Mouse (Mus musculus) liver, embryonic 13.5 days (tissue): ENCODE results near the gene Slc19a2. TPM values are rescaled to one million over a fixed set of nuclear protein-coding genes. Genes with fewer than 3 reads are reported as not detected.
A peak's percentile ranks its signal among the peaks of the same experiment; 100 is the strongest.
"Not testable (repeated sequence)": the region's sequence is repeated elsewhere in the genome, so short reads cannot be mapped to it uniquely, and the experiment has no call there.

ENCODE experiments used
- ATAC-seq: fragments of 200-750 bp; cut with Nextera tagmentation; 2 replicates; pipeline ENCODE4 v1.8.0; 2017; ENCODE audit warnings: low read depth, mild to moderate bottlenecking, moderate number of reproducible peaks, moderate library complexity
- DNase-seq: peaks from one replicate; pipeline ENCODE4 v3.0.0; 2022
- H3K27ac ChIP-seq: fragments of 300-500 bp; sonication (generic); 2 replicates; pipeline ENCODE4 v1.5.1; 2015; ENCODE audit warnings: moderate library complexity, mild to moderate bottlenecking, inconsistent platforms
- H3K27me3 ChIP-seq: fragments of 300-500 bp; sonication (generic); 2 replicates; pipeline ENCODE4 v1.6.1; 2015; ENCODE audit warnings: mild to moderate bottlenecking, inconsistent platforms
- H3K36me3 ChIP-seq: fragments of 300-500 bp; sonication (generic); 2 replicates; pipeline ENCODE4 v1.6.1; 2015; ENCODE audit warnings: mild to moderate bottlenecking, inconsistent platforms
- H3K4me1 ChIP-seq: fragments of 300-500 bp; sonication (generic); replicated peaks from 2 replicates; pipeline ENCODE4 v1.6.1; 2015; ENCODE audit warnings: inconsistent platforms
- H3K4me2 ChIP-seq: fragments of 300-500 bp; sonication (generic); 2 replicates; pipeline ENCODE4 v1.6.1; 2015; ENCODE audit warnings: inconsistent platforms, mild to moderate bottlenecking, moderate library complexity
- H3K4me3 ChIP-seq: fragments of 300-500 bp; sonication (generic); replicated peaks from 2 replicates; pipeline ENCODE4 v1.5.1; 2015; ENCODE audit warnings: mild to moderate bottlenecking, inconsistent platforms
- H3K9ac ChIP-seq: fragments of 300-500 bp; sonication (generic); 2 replicates; pipeline ENCODE4 v1.6.1; 2015; ENCODE audit warnings: mild to moderate bottlenecking, inconsistent platforms
- H3K9me3 ChIP-seq: fragments of 300-500 bp; sonication (generic); replicated peaks from 2 replicates; pipeline ENCODE4 v1.6.1; 2016; ENCODE audit warnings: inconsistent platforms
- WGBS: fragments of 180-500 bp; shearing (Covaris S2); methylation state at CpG from one replicate; pipeline ENCODE4 v1.1.7; 2015; ENCODE audit not compliant: insufficient replicate concordance; 5-methylcytosine and 5-hydroxymethylcytosine counted together
- polyA plus RNA-seq: library from polyadenylated mRNA; unstranded; fragments of >200 nt; fragmentation: Nextera tagmentation; extraction: Ambion mirVana; gene quantifications from 2 replicates; pipeline ENCODE4 v1.2.1, GENCODE M21; 2015

Gene Slc19a2
- polyA plus RNA-seq, 1 experiment from 2014 or later = 20.6 TPM

- ATAC-seq, H3K27me3 ChIP-seq: not testable (repeated sequence)
These were observed 16.8 kb upstream of the Slc19a2 start for GRCm38 (mm10) chr1:164231937-164232570.

GRCm38 (mm10) chr1:164233447-164233846 lies 15.4 kb upstream of the Slc19a2 start:
- Histone ChIP-seq H3K4me1 (0 out of 2 replicates have a peak, but pooled peaks cover 6% of the 10 kb centered on the region), H3K9ac (no peak overlapping the region), H3K27me3 (no peaks in the 10 kb centered on the region), H3K4me3 (no peak overlapping the region), H3K27ac (no peak overlapping the region), H3K4me2 (no peak overlapping the region), H3K36me3 (no peaks in the 10 kb centered on the region), H3K9me3 (no peaks in the 10 kb centered on the region)
- WGBS = 50% methylated on average over 1 of the region's 1 CpGs
- DNase-seq (no peak), ATAC-seq (0 out of 2 replicates have a peak, but pooled peaks have one; percentile 29)

More at GRCm38 (mm10) chr1:164231937-164232570, 16.8 kb upstream of the Slc19a2 start:
- H3K36me3 ChIP-seq, H3K4me1 ChIP-seq, DNase-seq, H3K4me2 ChIP-seq, H3K9me3 ChIP-seq, H3K9ac ChIP-seq, H3K4me3 ChIP-seq, H3K27ac ChIP-seq: not testable (repeated sequence)
- 74% methylated on average over 2 of the region's 4 CpGs for WGBS

GRCm38 (mm10) chr1:164235078-164235477 lies 13.8 kb upstream of the Slc19a2 start:
- Histone ChIP-seq H3K9me3 (no peaks in the 10 kb centered on the region), H3K27me3 (no peaks in the 10 kb centered on the region), H3K4me1 (0 out of 2 replicates have a peak, but pooled peaks cover 6% of the 10 kb centered on the region), H3K4me2 (no peak overlapping the region), H3K4me3 (no peak overlapping the region), H3K36me3 (no peaks in the 10 kb centered on the region), H3K27ac (no peak overlapping the region), H3K9ac (no peak overlapping the region)
- ATAC-seq (peak; percentile 66), DNase-seq (no peak)
- 57% methylated on average over 7 of the region's 7 CpGs for WGBS

GRCm38 (mm10) chr1:164236078-164236477 lies 12.8 kb upstream of the Slc19a2 start:
- H3K4me3 ChIP-seq = no peak overlapping the region
- ATAC-seq (no peak), DNase-seq (no peak)
- 57% methylated on average over 7 of the region's 7 CpGs for WGBS
- 0 out of 2 replicates have a peak, but pooled peaks cover 6% of the 10 kb centered on the region for H3K4me1 ChIP-seq
- no peak overlapping the region for H3K4me2 ChIP-seq
- H3K27ac ChIP-seq = no peak overlapping the region
- no peaks in the 10 kb centered on the region for H3K36me3 ChIP-seq
- H3K9ac ChIP-seq = no peak overlapping the region
- H3K27me3 ChIP-seq = no peaks in the 10 kb centered on the region
- H3K9me3 ChIP-seq = no peaks in the 10 kb centered on the region

GRCm38 (mm10) chr1:164241494-164241893 lies 7.4 kb upstream of the Slc19a2 start:
- Histone ChIP-seq H3K27ac (no peak overlapping the region), H3K9ac (no peak overlapping the region), H3K36me3 (no peaks in the 10 kb centered on the region), H3K4me3 (no peak overlapping the region), H3K4me1 (no peaks in the 10 kb centered on the region), H3K27me3 (no peaks in the 10 kb centered on the region), H3K9me3 (no peaks in the 10 kb centered on the region), H3K4me2 (no peak overlapping the region)
- WGBS = 60% methylated on average over 2 of the region's 2 CpGs
- no peak for DNase-seq
- no peak for ATAC-seq

- Histone ChIP-seq H3K36me3 (no peaks in the 10 kb centered on the region), H3K4me1 (peaks cover 10% of the 10 kb centered on the region), H3K27me3 (no peaks in the 10 kb centered on the region), H3K9ac (no peak overlapping the region), H3K4me2 (no peak overlapping the region), H3K27ac (no peak overlapping the region), H3K4me3 (no peak overlapping the region), H3K9me3 (no peaks in the 10 kb centered on the region)
- DNase-seq (no peak), ATAC-seq (no peak)
- WGBS = 65% methylated on average over 8 of the region's 8 CpGs
These were observed 6.0 kb upstream of the Slc19a2 start for GRCm38 (mm10) chr1:164242809-164243208.

GRCm38 (mm10) chr1:164247442-164247841 lies 1.4 kb upstream of the Slc19a2 start:
- H3K4me2 ChIP-seq = peak overlapping the region; percentile 69
- H3K9ac ChIP-seq = peak overlapping the region; percentile 59; the same call in 1 of the 2 replicates
- H3K4me3 ChIP-seq = peak overlapping the region; percentile 59; the same call in 1 of the 2 replicates
- H3K9me3 ChIP-seq = no peaks in the 10 kb centered on the region
- ATAC-seq = no peak
- 0 out of 2 replicates have a peak overlapping the region, but pooled peaks have one; percentile 67 for H3K27ac ChIP-seq
- H3K27me3 ChIP-seq = no peaks in the 10 kb centered on the region
- H3K4me1 ChIP-seq = peaks cover 43% of the 10 kb centered on the region
- WGBS = 58% methylated on average over 8 of the region's 8 CpGs
- no peaks in the 10 kb centered on the region for H3K36me3 ChIP-seq
- no peak for DNase-seq

- no peaks in the 10 kb centered on the region for H3K36me3 ChIP-seq
- no peaks in the 10 kb centered on the region for H3K27me3 ChIP-seq
- 17% methylated on average over 10 of the region's 10 CpGs for WGBS
- no peaks in the 10 kb centered on the region for H3K9me3 ChIP-seq
- peak overlapping the region; percentile 67 for H3K27ac ChIP-seq
- H3K4me1 ChIP-seq = peaks cover 47% of the 10 kb centered on the region
- H3K9ac ChIP-seq = peak overlapping the region; percentile 59
- H3K4me2 ChIP-seq = peak overlapping the region; percentile 69
- H3K4me3 ChIP-seq = peak overlapping the region; percentile 59
- DNase-seq (no peak), ATAC-seq (no peak)
These were observed 875 bp upstream of the Slc19a2 start for GRCm38 (mm10) chr1:164247971-164248370.

GRCm38 (mm10) chr1:164249332-164249711 lies 476 bp downstream of the Slc19a2 start:
- Histone ChIP-seq H3K9me3 (no peaks in the 10 kb centered on the region), H3K4me1 (peaks cover 60% of the 10 kb centered on the region), H3K27ac (peak overlapping the region; percentile 76), H3K4me2 (peak overlapping the region; percentile 91), H3K27me3 (no peaks in the 10 kb centered on the region), H3K9ac (peak overlapping the region; percentile 89), H3K36me3 (no peaks in the 10 kb centered on the region), H3K4me3 (peak overlapping the region; percentile 85)
- ATAC-seq (no peak; the same call in 1 of the 2 replicates), DNase-seq (no peak)
- WGBS = under 1% methylated on average over 33 of the region's 33 CpGs

- ATAC-seq (peak; percentile 36), DNase-seq (peak; percentile 29)
- 41% methylated on average over 8 of the region's 8 CpGs for WGBS
- H3K4me3 ChIP-seq = peak overlapping the region; percentile 85
- H3K4me2 ChIP-seq = peak overlapping the region; percentile 91
- H3K27ac ChIP-seq = peak overlapping the region; percentile 76
- peak overlapping the region; percentile 89 for H3K9ac ChIP-seq
- peaks cover 70% of the 10 kb centered on the region for H3K4me1 ChIP-seq
- no peaks in the 10 kb centered on the region for H3K27me3 ChIP-seq
- H3K36me3 ChIP-seq = no peaks in the 10 kb centered on the region
- no peaks in the 10 kb centered on the region for H3K9me3 ChIP-seq
These were observed 1.7 kb downstream of the Slc19a2 start for GRCm38 (mm10) chr1:164250391-164251150.

GRCm38 (mm10) chr1:164251438-164251837 lies 2.6 kb downstream of the Slc19a2 start:
- Histone ChIP-seq H3K4me1 (peaks cover 70% of the 10 kb centered on the region), H3K4me2 (peak overlapping the region; percentile 91), H3K27me3 (no peaks in the 10 kb centered on the region), H3K9me3 (no peaks in the 10 kb centered on the region), H3K27ac (peak overlapping the region; percentile 76; the same call in 1 of the 2 replicates), H3K9ac (peak overlapping the region; percentile 89), H3K36me3 (peaks cover 3% of the 10 kb centered on the region), H3K4me3 (peak overlapping the region; percentile 85)
- 70% methylated on average over 1 of the region's 1 CpGs for WGBS
- DNase-seq = no peak
- ATAC-seq = no peak
